ENCODE assay signal across 13 mouse cellular contexts in genomic region chr12:110865989-110866388, GRCm38 (mm10). TPM values are rescaled to one million over a fixed set of nuclear protein-coding genes. Genes with fewer than 3 reads are reported as not detected.
DNase-seq lines count a peak whose midpoint lies in the region; ATAC-seq and TF ChIP-seq lines count a peak whose summit lies in the region.
"Had no signal": no experiment of that assay in that cellular context is flagged by ENCODE, and none has a peak within 500 bp of the region (broad histone marks: within the 10 kb centered on the region; RNA-seq: fewer than 3 reads in every experiment).

No protein-coding gene starts in this region.

- H3K27ac ChIP-seq in kidney, adult 2 months (ENCODE audit: insufficient read depth, low read depth, low read length), result no peak overlapping the region
- H3K27ac ChIP-seq in liver, embryonic 15.5 days (replicated peaks), result peak overlapping the region; percentile 61
- H3K27ac ChIP-seq: hindbrain, embryonic 15.5 days; stomach, postnatal 0 days had no signal

- no peak for ATAC-seq in liver, embryonic 15.5 days (ENCODE audit: insufficient read depth)

- H3K36me3 ChIP-seq in kidney, adult 2 months (ENCODE audit: control insufficient read depth, insufficient read depth, low read length), result no peaks in the 10 kb centered on the region; the same call in 1 of the 2 replicates
- H3K36me3 ChIP-seq in liver, embryonic 15.5 days (replicated peaks), result peaks cover 27% of the 10 kb centered on the region

- no peak for TF ChIP-seq POLR2A in kidney, adult 2 months (IDR thresholded peaks at IDR 0.05; ENCODE audit: low read depth, low read length)

- H3K4me1 ChIP-seq in kidney, adult 2 months (ENCODE audit: control insufficient read depth, insufficient read depth, low read length), result no peaks in the 10 kb centered on the region
- H3K4me1 ChIP-seq in liver, embryonic 15.5 days (replicated peaks), result peaks cover 39% of the 10 kb centered on the region
- H3K4me1 ChIP-seq: hindbrain, embryonic 15.5 days had no signal

- intact Hi-C loops in left cerebral cortex, postnatal 10 days (cut with DNase I), result no loop called here

- no peak overlapping the region for H3K9ac ChIP-seq in liver, embryonic 15.5 days
- H3K9ac ChIP-seq: hindbrain, embryonic 15.5 days had no signal

- no peak overlapping the region for H3K4me2 ChIP-seq in liver, embryonic 15.5 days
- H3K4me2 ChIP-seq: hindbrain, embryonic 15.5 days had no signal

- WGBS in kidney, adult 2 months, result 80% methylated on average over 10 of the region's 10 CpGs
- WGBS in liver, embryonic 15.5 days (ENCODE audit: insufficient replicate concordance), result 73% methylated on average over 10 of the region's 10 CpGs

- no peaks in the 10 kb centered on the region for H3K27me3 ChIP-seq in kidney, adult 2 months (replicated peaks; ENCODE audit: control insufficient read depth, insufficient read depth, low read length)
- no peaks in the 10 kb centered on the region for H3K27me3 ChIP-seq in liver, embryonic 15.5 days
- H3K27me3 ChIP-seq: hindbrain, embryonic 15.5 days had no signal

- TF ChIP-seq CTCF in kidney, adult 2 months (conservative IDR thresholded peaks at IDR 0.05; ENCODE audit: insufficient read depth, insufficient read length, low read depth, low read length), result no peak

- no peaks in the 10 kb centered on the region for H3K9me3 ChIP-seq in liver, embryonic 15.5 days (replicated peaks)
- H3K9me3 ChIP-seq: hindbrain, embryonic 15.5 days had no signal

- no peak overlapping the region for H3K4me3 ChIP-seq in kidney, adult 2 months (ENCODE audit: insufficient read depth, low read depth, low read length)
- no peak overlapping the region for H3K4me3 ChIP-seq in liver, embryonic 15.5 days (replicated peaks)
- H3K4me3 ChIP-seq: hindbrain, embryonic 15.5 days had no signal

- DNase-seq in cerebellum, adult 9-10 months, result peak; percentile 61
- DNase-seq in cerebellum, adult 11 months, result no peak
- peak; percentile 14 for DNase-seq in kidney, adult 9 months
- no peak for DNase-seq in kidney, adult 2 months
- DNase-seq in cerebellum, adult 9-11 months, result peak; percentile 59
- no peak for DNase-seq in spleen, postnatal 4 days (ENCODE audit: low spot score in 2 of 2)
- no peak for DNase-seq in left cerebral cortex, postnatal 10 days (ENCODE audit: extremely low spot score in 1 of 2, low spot score in 2 of 2)
- DNase-seq: gastrocnemius, postnatal 36 days; left cerebral cortex, postnatal 4 days had no signal

RNA-seq across cellular contexts. Expression of gene Zfp839, which starts 15.9 kb away (rescaled TPM):
- 6.9 and 9.0 TPM in 2 replicates for polyA plus RNA-seq in kidney, adult 2 months (2012; rRNA removed)
- 1.7 and 1.8 TPM in 2 replicates for polyA plus RNA-seq in liver, embryonic 15.5 days (2015; fragmentation: Nextera tagmentation; extraction: Ambion mirVana)
- total RNA-seq in left cerebral cortex, postnatal 10 days (2021), result 1 to 10 TPM; 8.6 to 8.9 TPM

RNA-seq across cellular contexts. Expression of gene Cinp, which starts 23.0 kb away (rescaled TPM):
- polyA plus RNA-seq in kidney, adult 2 months (2012; rRNA removed), result 27.1 and 28.6 TPM in 2 replicates
- polyA plus RNA-seq in liver, embryonic 15.5 days (2015; fragmentation: Nextera tagmentation; extraction: Ambion mirVana), result 49.9 and 56.6 TPM in 2 replicates
- total RNA-seq in left cerebral cortex, postnatal 10 days (2021), result 100 to 1,000 TPM in 1 of 2 experiments, 10 to 100 TPM in 1; 89.1 to 106 TPM

RNA-seq across cellular contexts. Expression of gene Tecpr2, which starts 23.1 kb away (rescaled TPM):
- 4.3 and 4.7 TPM in 2 replicates for polyA plus RNA-seq in kidney, adult 2 months (2012; rRNA removed)
- polyA plus RNA-seq in liver, embryonic 15.5 days (2015; fragmentation: Nextera tagmentation; extraction: Ambion mirVana), result 1.6 and 1.8 TPM in 2 replicates
- total RNA-seq in left cerebral cortex, postnatal 10 days (2021), result 10 to 100 TPM; 35.1 to 36.2 TPM

RNA-seq across cellular contexts. Expression of gene Mok, which starts 25.2 kb away (rescaled TPM):
- polyA plus RNA-seq in kidney, adult 2 months (2012; rRNA removed), result 9.8 and 10.1 TPM in 2 replicates
- 0.22 TPM in 2 replicates for polyA plus RNA-seq in liver, embryonic 15.5 days (2015; fragmentation: Nextera tagmentation; extraction: Ambion mirVana)
- total RNA-seq in left cerebral cortex, postnatal 10 days (2021), result 10 to 100 TPM; 11.9 to 13.5 TPM
- total RNA-seq: monocyte, adult 5-6 weeks had no signal

Comparison
In these comparisons a context has a peak if more than half of its experiments do, and no peak if none do; other contexts are left out.
1. DNase-seq: peak in cerebellum, adult 9-10 months (single experiment), kidney, adult 9 months (single experiment) and cerebellum, adult 9-11 months (single experiment); none in cerebellum, adult 11 months (single experiment), kidney, adult 2 months (single experiment), spleen, postnatal 4 days (0 of 2) and left cerebral cortex, postnatal 10 days (0 of 2).